Mouse (Mus musculus): ENCODE results near the gene Olfr1170.

The Olfr1170 gene

GRCm38 (mm10) chr2:88228234-88228633 is at the start of gene Olfr1170:
Gene Olfr1170 (minus strand): TSS chr2:88228334.
- DNase-seq (ENCODE audit: low read depth, low spot score): no peak

GRCm38 (mm10) chr2:88220784-88221183 is 7.3 kb downstream of the Olfr1170 start:
- no peak for DNase-seq (ENCODE audit: low read depth, low spot score)

- no peak for DNase-seq (ENCODE audit: low read depth, low spot score)
These were observed 46.6 kb downstream of the Olfr1170 start, which contains the start of gene Olfr1168 for GRCm38 (mm10) chr2:88181580-88181979. Gene Olfr1168 (plus strand): TSS chr2:88181880.

All from telencephalon, adult 2 months (tissue).